Mouse (Mus musculus) heart, adult 2 months (tissue): ENCODE results near the gene Thumpd3. TPM values are rescaled to one million over a fixed set of nuclear protein-coding genes. Genes with fewer than 3 reads are reported as not detected.

Experiments used
- DNase-seq, 2 experiments: peaks; one replicate each; pipeline ENCODE4 v3.0.0; 2021
- H3K27ac ChIP-seq: fragments of 200-600 bp; 2 replicates; pipeline ENCODE4 v1.8.1; 2022
- H3K27me3 ChIP-seq: fragments of 200-500 bp; 2 replicates; pipeline ENCODE4 v1.6.1; 2012; ENCODE audit warnings: mild to moderate bottlenecking, low read length, inconsistent platforms, mixed read lengths; ENCODE audit not compliant: control insufficient read depth, insufficient read depth
- H3K36me3 ChIP-seq: fragments of 200-500 bp; 2 replicates; pipeline ENCODE4 v1.6.1; 2012; ENCODE audit warnings: low read length, inconsistent platforms; ENCODE audit not compliant: control insufficient read depth, insufficient read depth
- H3K4me1 ChIP-seq: fragments of 200-500 bp; 2 replicates; pipeline ENCODE4 v1.6.1; 2011; ENCODE audit warnings: low read length; ENCODE audit not compliant: control insufficient read depth, insufficient read depth
- H3K4me3 ChIP-seq: fragments of 200-600 bp; 2 replicates; pipeline ENCODE4 v1.8.1; 2022
- H3K79me2 ChIP-seq: fragments of 200-500 bp; replicated peaks from 2 replicates; pipeline ENCODE4 v1.6.1; 2012; ENCODE audit warnings: mild to moderate bottlenecking, inconsistent platforms, low read length, moderate library complexity, mixed read lengths; ENCODE audit not compliant: control insufficient read depth, insufficient read depth
- H3K9ac ChIP-seq: fragments of 200-500 bp; 2 replicates; pipeline ENCODE4 v1.6.1; 2012; ENCODE audit warnings: low read depth, mild to moderate bottlenecking, control low read depth, inconsistent platforms, low read length, mixed read lengths
- CTCF ChIP-seq: fragments of 200-600 bp; IDR thresholded peaks from 2 replicates; pipeline ENCODE4 v1.8.1; 2022; ENCODE audit warnings: antibody characterized with exemption, mild to moderate bottlenecking, moderate library complexity
- EP300 ChIP-seq: fragments of 200-500 bp; IDR thresholded peaks from 2 replicates; pipeline ENCODE4 v1.6.1; 2011; ENCODE audit warnings: low read depth, low read length, control low read depth; ENCODE audit not compliant: insufficient read depth
- POLR2A ChIP-seq: fragments of 200-500 bp; IDR thresholded peaks from 2 replicates; pipeline ENCODE4 v1.6.1; 2011; ENCODE audit warnings: mild to moderate bottlenecking, low read depth, low read length, control low read depth; ENCODE audit not compliant: insufficient read depth
- WGBS: fragments of 180-500 bp; shearing (Covaris S2); methylation state at CpG from one replicate; pipeline ENCODE4 v1.1.7; 2018; 5-methylcytosine and 5-hydroxymethylcytosine counted together
- intact Hi-C: fragments of 180-260 bp; cut with DNase I; formaldehyde crosslinking; loops from one replicate; pipeline ENCODE4 v1.15.1; 2025
- long read RNA-seq: library from polyadenylated mRNA; stranded (forward); transcript quantifications from one replicate; pipeline ENCODE4 v2.0.0, GENCODE M21; 2021
- polyA plus RNA-seq: library from polyadenylated mRNA; depleted of rRNA; stranded (reverse); fragments of >200 nt; gene quantifications from 2 replicates; pipeline ENCODE4 v1.2.3, GENCODE M21; 2012; rRNA removed
- total RNA-seq, 2 experiments: library from RNA; stranded (reverse); gene quantifications; 2 replicates each; pipeline ENCODE4 v1.2.3; 2021

The Thumpd3 gene
- total RNA-seq, result 10 to 100 TPM; 17.5 to 19.9 TPM
- 5.0 and 13.1 TPM in 2 replicates for polyA plus RNA-seq
- long read RNA-seq, transcript Thumpd3-201 (10 exons, 2,163 nt), result major isoform, 24 of 31 reads
- long read RNA-seq, partial matches to known transcripts, result 0 of 31 reads
- long read RNA-seq, other reads (novel, unspliced or antisense), result 6 of 31 reads

- WGBS, result 1% methylated on average over 59 of the region's 59 CpGs
- DNase-seq, result peak; percentile 96
- Histone ChIP-seq H3K27ac (peak within 1 kb of the TSS; percentile 84), H3K36me3 (no peaks in the 10 kb centered on the region; the same call in 1 of the 2 replicates), H3K79me2 (no peaks in the 10 kb centered on the region), H3K4me1 (peaks cover 2% of the 10 kb centered on the region), H3K27me3 (no peaks in the 10 kb centered on the region), H3K4me3 (peak within 1 kb of the TSS; percentile 84), H3K9ac (peak within 1 kb of the TSS; percentile 74)
- TF ChIP-seq EP300, result peak; percentile 71; the same call in 1 of the 2 replicates
- peak; percentile 98 for TF ChIP-seq POLR2A
- peak; percentile 24; the same call in 1 of the 2 replicates for TF ChIP-seq CTCF
- intact Hi-C loops, result loop anchor here (1.0 to 5.0 kb wide), 3 partner anchors 30 to 261 kb away; partner anchors contain the start of genes Brpf1 and Mtmr14
These were observed at the start of gene Thumpd3 for GRCm38 (mm10) chr6:113046041-113046975. TSS of gene Thumpd3 (plus strand) at chr6:113046225.

GRCm38 (mm10) chr6:112999199-112999598 is 46.8 kb upstream of the Thumpd3 start:
- H3K36me3 ChIP-seq, result no peaks in the 10 kb centered on the region
- TF ChIP-seq CTCF, result no peak
- TF ChIP-seq EP300, result no peak
- no peak for TF ChIP-seq POLR2A
- H3K4me1 ChIP-seq, result no peaks in the 10 kb centered on the region
- H3K79me2 ChIP-seq, result no peaks in the 10 kb centered on the region
- no peak overlapping the region for H3K4me3 ChIP-seq
- no peak overlapping the region for H3K27ac ChIP-seq
- 32% methylated on average over 2 of the region's 2 CpGs for WGBS
- no peaks in the 10 kb centered on the region for H3K27me3 ChIP-seq
- intact Hi-C loops, result no loop called here
- DNase-seq, result no peak
- no peak overlapping the region for H3K9ac ChIP-seq

GRCm38 (mm10) chr6:113000666-113001287 is 45.2 kb upstream of the Thumpd3 start:
- no peak overlapping the region for H3K4me3 ChIP-seq
- intact Hi-C loops, result loop anchor here (1.0 to 5.0 kb wide), 3 partner anchors 300 to 793 kb away; no protein-coding TSS in a partner anchor
- no peaks in the 10 kb centered on the region for H3K4me1 ChIP-seq
- 28% methylated on average over 11 of the region's 11 CpGs for WGBS
- H3K79me2 ChIP-seq, result no peaks in the 10 kb centered on the region
- peak; percentile 82 to 83 for DNase-seq
- H3K27ac ChIP-seq, result no peak overlapping the region
- H3K9ac ChIP-seq, result no peak overlapping the region
- TF ChIP-seq CTCF (peak; percentile 92), POLR2A (no peak), EP300 (peak; percentile 86)
- no peaks in the 10 kb centered on the region for H3K27me3 ChIP-seq
- no peaks in the 10 kb centered on the region for H3K36me3 ChIP-seq

- no peak for TF ChIP-seq EP300
- no peaks in the 10 kb centered on the region for H3K4me1 ChIP-seq
- H3K9ac ChIP-seq, result no peak overlapping the region
- no peaks in the 10 kb centered on the region for H3K79me2 ChIP-seq
- 62% methylated on average over 12 of the region's 12 CpGs for WGBS
- intact Hi-C loops, result loop anchor here (1.0 to 5.0 kb wide), 3 partner anchors 301 to 794 kb away; no protein-coding TSS in a partner anchor
- H3K27ac ChIP-seq, result no peak overlapping the region
- DNase-seq, result no peak
- no peak overlapping the region for H3K4me3 ChIP-seq
- H3K36me3 ChIP-seq, result no peaks in the 10 kb centered on the region
- H3K27me3 ChIP-seq, result no peaks in the 10 kb centered on the region
These were observed 44.3 kb upstream of the Thumpd3 start for GRCm38 (mm10) chr6:113001719-113002118.

GRCm38 (mm10) chr6:113003313-113004111 is 42.5 kb upstream of the Thumpd3 start:
- TF ChIP-seq CTCF (no peak), EP300 (no peak), POLR2A (no peak)
- WGBS, result 82% methylated on average over 10 of the region's 10 CpGs
- Histone ChIP-seq H3K27me3 (no peaks in the 10 kb centered on the region), H3K27ac (no peak overlapping the region), H3K4me3 (no peak overlapping the region), H3K4me1 (no peaks in the 10 kb centered on the region), H3K79me2 (no peaks in the 10 kb centered on the region), H3K36me3 (no peaks in the 10 kb centered on the region), H3K9ac (no peak overlapping the region)
- intact Hi-C loops, result loop anchor here (5.0 kb wide), 2 partner anchors 511 to 796 kb away; no protein-coding TSS in a partner anchor
- DNase-seq, result no peak
